8 mouse cellular contexts compared by ENCODE assay signal in genomic region chr7:98155546-98156279, GRCm38 (mm10). TPM values are rescaled to one million over a fixed set of nuclear protein-coding genes. Genes with fewer than 3 reads are reported as not detected.
A peak's percentile ranks its signal among the peaks of the same experiment; 100 is the strongest.
DNase-seq lines count a peak whose midpoint lies in the region; ATAC-seq and TF ChIP-seq lines count a peak whose summit lies in the region.

No protein-coding gene starts in this region.

- peak; percentile 82 for DNase-seq in MEL (ENCODE audit: low read depth, low spot score)
- peak; percentile 81 for DNase-seq in heart, postnatal 4 days
- peak; percentile 61 for DNase-seq in layer of hippocampus, adult 9-10 months (ENCODE audit: low spot score)
- DNase-seq in lung, postnatal 0 days (ENCODE audit: low spot score) = peak; percentile 81
- DNase-seq in ovary, postnatal 36 days (ENCODE audit: low spot score) = peak; percentile 76

- peaks cover 0 to 21% of the 10 kb centered on the region in 2 experiments; a peak in 3 of 4 replicates for H3K4me1 ChIP-seq in MEL (ENCODE audit: control insufficient read depth in 1 of 2, insufficient read depth in 2 of 2, low read length in 2 of 2)
- H3K4me1 ChIP-seq in bone marrow, adult 2 months (ENCODE audit: control insufficient read depth, insufficient read depth, low read length) = no peaks in the 10 kb centered on the region; the same call in 1 of the 2 replicates
- H3K4me1 ChIP-seq in forebrain, embryonic 15.5 days = peaks cover 17% of the 10 kb centered on the region
- peaks cover 16% of the 10 kb centered on the region; the same call in 1 of the 2 replicates for H3K4me1 ChIP-seq in lung, postnatal 0 days (ENCODE audit: insufficient read depth, low read depth, low read length)

- ATAC-seq in forebrain, embryonic 15.5 days (replicated peaks) = peak; percentile 62
- peak; percentile 72 for ATAC-seq in lung, postnatal 0 days
- no peak for ATAC-seq in monocyte, adult 5-6 weeks (replicated peaks; ENCODE audit: insufficient number of reproducible peaks, low FRiP score, low TSS enrichment, poor library complexity, severe bottlenecking)

- no peak for TF ChIP-seq POLR2A in MEL (IDR thresholded peaks at IDR 0.05; ENCODE audit: control insufficient read depth in 1 of 2, insufficient read depth in 1 of 2, low read depth in 1 of 2, low read length in 2 of 2, poor library complexity in 1 of 2)
- no peak for TF ChIP-seq POLR2A in bone marrow, adult 2 months (IDR thresholded peaks at IDR 0.05; ENCODE audit: borderline replicate concordance, control insufficient read depth, low read depth, low read length)

- no peak overlapping the region for H3K4me2 ChIP-seq in forebrain, embryonic 15.5 days (replicated peaks)
- H3K4me2 ChIP-seq in lung, postnatal 0 days (replicated peaks; ENCODE audit: low read depth, low read length) = no peak overlapping the region

- TF ChIP-seq CTCF in MEL (IDR thresholded peaks at IDR 0.05 in 2 of 3, conservative IDR thresholded peaks at IDR 0.05 in 1 of 3; ENCODE audit: control insufficient read depth in 1 of 3, insufficient read depth in 1 of 3, low read depth in 2 of 3, low read length in 3 of 3, poor library complexity in 1 of 3, severe bottlenecking in 1 of 3) = peak; percentile 62 to 75 (median 69)
- TF ChIP-seq CTCF in bone marrow, adult 2 months (IDR thresholded peaks at IDR 0.05; ENCODE audit: control insufficient read depth, insufficient read depth, low read length) = peak; percentile 88
- peak; percentile 95 for TF ChIP-seq CTCF in lung, postnatal 0 days (IDR thresholded peaks at IDR 0.05)

- WGBS in bone marrow, adult 2 months = 10% methylated on average over 8 of the region's 8 CpGs
- WGBS in forebrain, embryonic 15.5 days = 30% methylated on average over 7 of the region's 8 CpGs
- 23% methylated on average over 7 of the region's 8 CpGs for WGBS in lung, postnatal 0 days

- no peaks in the 10 kb centered on the region for H3K79me2 ChIP-seq in MEL (ENCODE audit: control insufficient read depth, insufficient read depth, low read length, poor library complexity)

- H3K9ac ChIP-seq in MEL (ENCODE audit: control insufficient read depth, low read depth, low read length, poor library complexity, severe bottlenecking) = no peak overlapping the region
- H3K9ac ChIP-seq in forebrain, embryonic 15.5 days (replicated peaks) = no peak overlapping the region
- no peak overlapping the region for H3K9ac ChIP-seq in lung, postnatal 0 days (replicated peaks; ENCODE audit: low read depth)

- peak; percentile 60 to 64 for TF ChIP-seq EP300 in MEL (IDR thresholded peaks at IDR 0.05; ENCODE audit: low read depth in 1 of 2, low read length in 2 of 2)
- 0 out of 2 replicates have a peak, but pooled peaks have one; percentile 29 for TF ChIP-seq EP300 in lung, postnatal 0 days (IDR thresholded peaks at IDR 0.05)

- peaks cover 0 to 7% of the 10 kb centered on the region in 2 experiments; a peak in 2 of 4 replicates for H3K36me3 ChIP-seq in MEL (ENCODE audit: control insufficient read depth in 1 of 2, insufficient read depth in 2 of 2, low read length in 2 of 2)
- no peaks in the 10 kb centered on the region for H3K36me3 ChIP-seq in forebrain, embryonic 15.5 days
- no peaks in the 10 kb centered on the region for H3K36me3 ChIP-seq in lung, postnatal 0 days (ENCODE audit: insufficient read depth, low read length)

- no peaks in the 10 kb centered on the region for H3K9me3 ChIP-seq in MEL (replicated peaks; ENCODE audit: insufficient read depth, low read length)
- H3K9me3 ChIP-seq in forebrain, embryonic 15.5 days = no peaks in the 10 kb centered on the region
- H3K9me3 ChIP-seq in lung, postnatal 0 days (ENCODE audit: low read length) = no peaks in the 10 kb centered on the region

- H3K27ac ChIP-seq in MEL (ENCODE audit: control insufficient read depth, low read depth, low read length) = peak overlapping the region; percentile 60
- H3K27ac ChIP-seq in bone marrow, adult 2 months (ENCODE audit: control insufficient read depth, insufficient read depth, low read depth, low read length, poor library complexity) = no peak overlapping the region
- H3K27ac ChIP-seq in forebrain, embryonic 15.5 days (replicated peaks) = no peak overlapping the region
- H3K27ac ChIP-seq in lung, postnatal 0 days (ENCODE audit: low read length) = no peak overlapping the region

- H3K4me3 ChIP-seq in MEL (ENCODE audit: control insufficient read depth in 1 of 2, insufficient read depth in 1 of 2, low read depth in 2 of 2, low read length in 2 of 2) = no peak overlapping the region
- no peak overlapping the region for H3K4me3 ChIP-seq in bone marrow, adult 2 months (replicated peaks; ENCODE audit: control insufficient read depth, low read depth, low read length)
- no peak overlapping the region for H3K4me3 ChIP-seq in forebrain, embryonic 15.5 days
- H3K4me3 ChIP-seq in lung, postnatal 0 days (ENCODE audit: low read depth, low read length) = no peak overlapping the region

- peak; percentile 68 for TF ChIP-seq RAD21 in MEL (IDR thresholded peaks at IDR 0.05; ENCODE audit: low read depth, low read length)

- H3K27me3 ChIP-seq in MEL (ENCODE audit: control insufficient read depth in 1 of 2, insufficient read depth in 2 of 2, low read length in 2 of 2) = no peaks in the 10 kb centered on the region
- H3K27me3 ChIP-seq in forebrain, embryonic 15.5 days = no peaks in the 10 kb centered on the region
- no peaks in the 10 kb centered on the region for H3K27me3 ChIP-seq in lung, postnatal 0 days (replicated peaks; ENCODE audit: insufficient read depth, low read length)

TF ChIP-seq in MEL, 35 proteins besides CTCF, POLR2A, EP300 and RAD21 (continues in another document):
- TF ChIP-seq USF2 (IDR thresholded peaks at IDR 0.05; ENCODE audit: borderline replicate concordance in 1 of 2, insufficient read depth in 1 of 2, low read depth in 1 of 2, low read length in 2 of 2) (no peak), SIN3A (IDR thresholded peaks at IDR 0.05; ENCODE audit: low read length) (0 out of 2 replicates have a peak, but pooled peaks have one; percentile 8), MYB (IDR thresholded peaks at IDR 0.05; ENCODE audit: low read depth, low read length) (no peak), TAL1 (IDR thresholded peaks at IDR 0.05; ENCODE audit: low read length) (peak; percentile 49), SMC3 (IDR thresholded peaks at IDR 0.05; ENCODE audit: low read depth, low read length) (peak; percentile 73), TBP (IDR thresholded peaks at IDR 0.05; ENCODE audit: low read depth, low read length) (no peak), MYC (IDR thresholded peaks at IDR 0.05; ENCODE audit: low read depth, low read length) (no peak), MXI1 (IDR thresholded peaks at IDR 0.05; ENCODE audit: low read depth, low read length) (no peak), GATA1 (IDR thresholded peaks at IDR 0.05; ENCODE audit: low read depth, low read length) (peak; percentile 60), TCF12 (IDR thresholded peaks at IDR 0.05; ENCODE audit: low read depth, low read length) (peak; percentile 58), MAZ (IDR thresholded peaks at IDR 0.05; ENCODE audit: low read depth, low read length) (peak; percentile 72; the same call in 1 of the 2 replicates), NELFE (IDR thresholded peaks at IDR 0.05; ENCODE audit: low read depth, low read length) (no peak)

RNA-seq across cellular contexts. Expression of gene Omp, which starts 10.4 kb away (rescaled TPM):
- total RNA-seq in MEL (2012; rRNA removed) = 0.08 TPM in 1 of 2 replicates, not detected in the other
- polyA plus RNA-seq in MEL (2012; ENCODE audit: insufficient read depth in 1 of 2, insufficient read length in 2 of 2, low read depth in 1 of 2, low replicate concordance in 2 of 2, missing spikeins in 1 of 2) = under 1 TPM in 1 of 2 experiments, not detected in 1; 0.07 TPM
- 2.1 and 4.7 TPM in 2 replicates for polyA plus RNA-seq in bone marrow, adult 2 months (2011; ENCODE audit: insufficient read depth, insufficient read length, low replicate concordance, missing spikeins)
- polyA plus RNA-seq in forebrain, embryonic 15.5 days (2015; fragmentation: Nextera tagmentation; extraction: Ambion mirVana) = 0.46 and 0.47 TPM in 2 replicates
- total RNA-seq in heart, postnatal 4 days (2021) = under 1 TPM in 1 of 2 experiments, not detected in 1; 0.11 TPM
- 0.12 and 0.14 TPM in 2 replicates for polyA plus RNA-seq in lung, postnatal 0 days (2015; fragmentation: Nextera tagmentation; extraction: Ambion mirVana)
- 0.29 TPM in 1 of 3 replicates, not detected in the others for total RNA-seq in monocyte, adult 5-6 weeks (2017)

RNA-seq across cellular contexts. Expression of gene Capn5, which starts 22.4 kb away (rescaled TPM):
- 0.04 and 0.26 TPM in 2 replicates for total RNA-seq in MEL (2012; rRNA removed)
- polyA plus RNA-seq in MEL (2012; ENCODE audit: insufficient read depth in 1 of 2, insufficient read length in 2 of 2, low read depth in 1 of 2, low replicate concordance in 2 of 2, missing spikeins in 1 of 2) = under 1 TPM in 1 of 2 experiments, not detected in 1; 0.54 TPM
- 16.3 and 17.2 TPM in 2 replicates for polyA plus RNA-seq in bone marrow, adult 2 months (2011; ENCODE audit: insufficient read depth, insufficient read length, low replicate concordance, missing spikeins)
- polyA plus RNA-seq in forebrain, embryonic 15.5 days (2015; fragmentation: Nextera tagmentation; extraction: Ambion mirVana) = 15.5 and 15.9 TPM in 2 replicates
- total RNA-seq in heart, postnatal 4 days (2021) = 1 to 10 TPM; 2.0 to 2.2 TPM
- 5.0 and 5.2 TPM in 2 replicates for polyA plus RNA-seq in lung, postnatal 0 days (2015; fragmentation: Nextera tagmentation; extraction: Ambion mirVana)
- total RNA-seq in monocyte, adult 5-6 weeks (2017) = 0.76 to 2.3 TPM in 2 of 3 replicates, not detected in the other

RNA-seq across cellular contexts. Expression of gene Myo7a, which starts 36.4 kb away (rescaled TPM):
- total RNA-seq in MEL (2012; rRNA removed) = 1.3 and 1.4 TPM in 2 replicates
- polyA plus RNA-seq in MEL (2012; ENCODE audit: insufficient read depth in 1 of 2, insufficient read length in 2 of 2, low read depth in 1 of 2, low replicate concordance in 2 of 2, missing spikeins in 1 of 2) = 1 to 10 TPM in 1 of 2 experiments, not detected in 1; 7.5 TPM
- polyA plus RNA-seq in bone marrow, adult 2 months (2011; ENCODE audit: insufficient read depth, insufficient read length, low replicate concordance, missing spikeins) = 19.5 and 27.0 TPM in 2 replicates
- polyA plus RNA-seq in forebrain, embryonic 15.5 days (2015; fragmentation: Nextera tagmentation; extraction: Ambion mirVana) = 15.8 and 15.9 TPM in 2 replicates
- 1 to 10 TPM; 4.2 to 5.4 TPM for total RNA-seq in heart, postnatal 4 days (2021)
- polyA plus RNA-seq in lung, postnatal 0 days (2015; fragmentation: Nextera tagmentation; extraction: Ambion mirVana) = 7.1 and 8.4 TPM in 2 replicates
- 11.8 to 14.7 TPM (median 13.1 TPM) in 3 replicates for total RNA-seq in monocyte, adult 5-6 weeks (2017)

RNA-seq across cellular contexts. Expression of gene B3gnt6, which starts 43.6 kb away (rescaled TPM):
- 0.12 TPM in 1 of 2 replicates, not detected in the other for total RNA-seq in MEL (2012; rRNA removed)
- polyA plus RNA-seq in MEL (2012; ENCODE audit: insufficient read depth in 1 of 2, insufficient read length in 2 of 2, low read depth in 1 of 2, low replicate concordance in 2 of 2, missing spikeins in 1 of 2) = under 1 TPM in 1 of 2 experiments, not detected in 1; 0.08 TPM
- polyA plus RNA-seq in bone marrow, adult 2 months (2011; ENCODE audit: insufficient read depth, insufficient read length, low replicate concordance, missing spikeins) = 0.62 TPM in 1 of 2 replicates, not detected in the other
- polyA plus RNA-seq in forebrain, embryonic 15.5 days (2015; fragmentation: Nextera tagmentation; extraction: Ambion mirVana) = 0.15 and 0.42 TPM in 2 replicates
- total RNA-seq in heart, postnatal 4 days (2021) = not detected
- polyA plus RNA-seq in lung, postnatal 0 days (2015; fragmentation: Nextera tagmentation; extraction: Ambion mirVana) = 0.23 and 0.44 TPM in 2 replicates
- 0.19 to 0.43 TPM in 2 of 3 replicates, not detected in the other for total RNA-seq in monocyte, adult 5-6 weeks (2017)
